8 mouse cellular contexts compared by ENCODE assay signal in the genomic region with DNA sequence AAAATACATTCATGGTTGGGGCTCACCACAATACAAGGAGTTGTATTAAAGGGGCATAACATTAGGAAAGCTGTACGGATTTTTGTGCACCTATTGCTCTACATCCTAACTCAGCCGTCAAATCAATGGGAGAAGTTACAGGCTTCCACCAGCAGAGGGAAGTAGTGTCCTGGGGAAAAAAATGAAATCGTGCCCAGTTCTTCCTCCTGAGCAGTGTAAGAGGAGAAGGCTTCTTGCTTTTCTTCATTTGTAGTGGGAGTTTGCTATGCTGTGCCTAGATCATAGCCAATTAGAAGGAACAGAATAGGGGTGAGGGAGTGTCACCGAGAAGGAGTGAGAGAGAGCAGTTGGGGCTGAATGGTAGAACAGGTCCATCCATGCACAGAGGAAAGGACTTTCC.
A peak's percentile ranks its signal among the peaks of the same experiment; 100 is the strongest.
DNase-seq lines count a peak whose midpoint lies in the region; ATAC-seq and TF ChIP-seq lines count a peak whose summit lies in the region.

No protein-coding gene starts in this region.

- H3K27me3 ChIP-seq in MEL (ENCODE audit: control insufficient read depth in 1 of 2, insufficient read depth in 2 of 2, low read length in 2 of 2): no peaks in the 10 kb centered on the region
- H3K27me3 ChIP-seq in forebrain, embryonic 11.5 days (ENCODE audit: control insufficient read depth, insufficient read depth, low read length): no peaks in the 10 kb centered on the region
- no peaks in the 10 kb centered on the region for H3K27me3 ChIP-seq in liver, embryonic 12.5 days (replicated peaks)
- H3K27me3 ChIP-seq in neural tube, embryonic 14.5 days (ENCODE audit: control insufficient read depth, insufficient read depth, low read length): no peaks in the 10 kb centered on the region

- 18% methylated on average over 4 of the region's 4 CpGs for WGBS in forebrain, embryonic 11.5 days
- 25% methylated on average over 4 of the region's 4 CpGs for WGBS in liver, embryonic 12.5 days (ENCODE audit: insufficient replicate concordance)
- 22% methylated on average over 4 of the region's 4 CpGs for WGBS in neural tube, embryonic 14.5 days

- TF ChIP-seq POLR2A in MEL (IDR thresholded peaks at IDR 0.05; ENCODE audit: control insufficient read depth in 1 of 2, insufficient read depth in 1 of 2, low read depth in 1 of 2, low read length in 2 of 2, poor library complexity in 1 of 2): no peak

- no peak overlapping the region for H3K4me3 ChIP-seq in MEL (ENCODE audit: control insufficient read depth in 1 of 2, insufficient read depth in 1 of 2, low read depth in 2 of 2, low read length in 2 of 2)
- H3K4me3 ChIP-seq in forebrain, embryonic 11.5 days (ENCODE audit: low read depth, low read length): no peak overlapping the region
- no peak overlapping the region for H3K4me3 ChIP-seq in liver, embryonic 12.5 days
- no peak overlapping the region for H3K4me3 ChIP-seq in neural tube, embryonic 14.5 days (ENCODE audit: low read depth, low read length)

- H3K9me3 ChIP-seq in MEL (replicated peaks; ENCODE audit: insufficient read depth, low read length): no peaks in the 10 kb centered on the region
- H3K9me3 ChIP-seq in forebrain, embryonic 11.5 days (ENCODE audit: control insufficient read depth, low read length): no peaks in the 10 kb centered on the region
- no peaks in the 10 kb centered on the region for H3K9me3 ChIP-seq in liver, embryonic 12.5 days (replicated peaks)
- no peaks in the 10 kb centered on the region for H3K9me3 ChIP-seq in neural tube, embryonic 14.5 days (ENCODE audit: control insufficient read depth, low read length)

- no peaks in the 10 kb centered on the region for H3K79me2 ChIP-seq in MEL (ENCODE audit: control insufficient read depth, insufficient read depth, low read length, poor library complexity)

- peak; percentile 79 for DNase-seq in MEL (ENCODE audit: low read depth, low spot score)
- peak; percentile 31 for DNase-seq in c-Kit-positive CD71-negative TER-119-negative erythroid progenitor cells, embryonic 14.5 days (ENCODE audit: low read depth)
- DNase-seq in forebrain, embryonic 11.5 days (ENCODE audit: low spot score): peak; percentile 67
- DNase-seq in heart, postnatal 14 days: peak; percentile 56 to 75
- DNase-seq in kidney, postnatal 36 days: peak; percentile 18 to 59
- peak; percentile 43 for DNase-seq in yolk sac, embryonic 10.5 days (ENCODE audit: low spot score)

- H3K27ac ChIP-seq in MEL (ENCODE audit: control insufficient read depth, low read depth, low read length): no peak overlapping the region
- H3K27ac ChIP-seq in forebrain, embryonic 11.5 days (ENCODE audit: low read depth, low read length): no peak overlapping the region
- H3K27ac ChIP-seq in liver, embryonic 12.5 days: no peak overlapping the region
- no peak overlapping the region for H3K27ac ChIP-seq in neural tube, embryonic 14.5 days (ENCODE audit: low read depth, low read length)

- peak; percentile 82 for ATAC-seq in forebrain, embryonic 11.5 days (replicated peaks; ENCODE audit: low FRiP score)
- peak; percentile 49; the same call in 1 of the 2 replicates for ATAC-seq in liver, embryonic 12.5 days
- peak; percentile 89 for ATAC-seq in neural tube, embryonic 14.5 days (ENCODE audit: low read depth)

- H3K9ac ChIP-seq in MEL (ENCODE audit: control insufficient read depth, low read depth, low read length, poor library complexity, severe bottlenecking): no peak overlapping the region
- H3K9ac ChIP-seq in forebrain, embryonic 11.5 days (ENCODE audit: low read length): no peak overlapping the region
- no peak overlapping the region for H3K9ac ChIP-seq in liver, embryonic 12.5 days
- no peak overlapping the region for H3K9ac ChIP-seq in neural tube, embryonic 14.5 days (replicated peaks; ENCODE audit: low read depth, low read length)

- TF ChIP-seq CTCF in MEL (IDR thresholded peaks at IDR 0.05 in 2 of 3, conservative IDR thresholded peaks at IDR 0.05 in 1 of 3; ENCODE audit: control insufficient read depth in 1 of 3, insufficient read depth in 1 of 3, low read depth in 2 of 3, low read length in 3 of 3, poor library complexity in 1 of 3, severe bottlenecking in 1 of 3): peak; percentile 63 to 89 (median 83)

- peak; percentile 97 for TF ChIP-seq RAD21 in MEL (IDR thresholded peaks at IDR 0.05; ENCODE audit: low read depth, low read length)

- H3K4me1 ChIP-seq in MEL (ENCODE audit: control insufficient read depth in 1 of 2, insufficient read depth in 2 of 2, low read length in 2 of 2): no peaks in the 10 kb centered on the region
- H3K4me1 ChIP-seq in forebrain, embryonic 11.5 days (replicated peaks; ENCODE audit: control insufficient read depth, insufficient read depth, low read length): no peaks in the 10 kb centered on the region
- no peaks in the 10 kb centered on the region for H3K4me1 ChIP-seq in liver, embryonic 12.5 days
- H3K4me1 ChIP-seq in neural tube, embryonic 14.5 days (ENCODE audit: control insufficient read depth, insufficient read depth, low read length): no peaks in the 10 kb centered on the region

- TF ChIP-seq EP300 in MEL (IDR thresholded peaks at IDR 0.05; ENCODE audit: low read depth in 1 of 2, low read length in 2 of 2): no peak

- H3K4me2 ChIP-seq in forebrain, embryonic 11.5 days (ENCODE audit: low read depth, low read length, severe bottlenecking): no peak overlapping the region
- H3K4me2 ChIP-seq in liver, embryonic 12.5 days: no peak overlapping the region
- no peak overlapping the region for H3K4me2 ChIP-seq in neural tube, embryonic 14.5 days (ENCODE audit: low read depth, low read length)

- no peaks in the 10 kb centered on the region for H3K36me3 ChIP-seq in MEL (ENCODE audit: control insufficient read depth in 1 of 2, insufficient read depth in 2 of 2, low read length in 2 of 2)
- H3K36me3 ChIP-seq in forebrain, embryonic 11.5 days (ENCODE audit: control insufficient read depth, insufficient read depth, low read length): no peaks in the 10 kb centered on the region
- no peaks in the 10 kb centered on the region for H3K36me3 ChIP-seq in liver, embryonic 12.5 days
- no peaks in the 10 kb centered on the region for H3K36me3 ChIP-seq in neural tube, embryonic 14.5 days (ENCODE audit: control insufficient read depth, insufficient read depth, low read length)

- intact Hi-C loops in heart, postnatal 14 days (cut with DNase I): loop anchor here (2.0 to 10.0 kb wide), 2 partner anchors 325 to 365 kb away; no protein-coding TSS in a partner anchor

TF ChIP-seq in MEL, 35 proteins besides CTCF, POLR2A, EP300 and RAD21:
- TF ChIP-seq E2F4 (IDR thresholded peaks at IDR 0.05; ENCODE audit: borderline replicate concordance, low read depth, low read length) (no peak), ELF1 (IDR thresholded peaks at IDR 0.05; ENCODE audit: low read depth, low read length) (no peak), ZC3H11A (IDR thresholded peaks at IDR 0.05; ENCODE audit: low read depth, low read length) (peak; percentile 87), SMC3 (IDR thresholded peaks at IDR 0.05; ENCODE audit: low read depth, low read length) (peak; percentile 97)
